ENCODE assay signal across 26 mouse cellular contexts in genomic region chr6:113351653-113352052, GRCm38 (mm10). TPM values are rescaled to one million over a fixed set of nuclear protein-coding genes. Genes with fewer than 3 reads are reported as not detected.
DNase-seq lines count a peak whose midpoint lies in the region; ATAC-seq and TF ChIP-seq lines count a peak whose summit lies in the region.
"Had no signal": no experiment of that assay in that cellular context is flagged by ENCODE, and none has a peak within 500 bp of the region (broad histone marks: within the 10 kb centered on the region; RNA-seq: fewer than 3 reads in every experiment).

No protein-coding gene starts in this region.

- H3K27ac ChIP-seq in intestine, embryonic 15.5 days: no peak overlapping the region
- no peak overlapping the region for H3K27ac ChIP-seq in intestine, postnatal 0 days (ENCODE audit: low read depth, low read length)
- H3K27ac ChIP-seq in bone marrow macrophage, adult 2 months (ENCODE audit: insufficient read depth, low read depth, low read length): peak overlapping the region; percentile 52
- no peak overlapping the region for H3K27ac ChIP-seq in forebrain, embryonic 10.5 days
- H3K27ac ChIP-seq: forebrain, embryonic 12.5 days; heart, embryonic 15.5 days; hindbrain, embryonic 14.5 days; limb, embryonic 12.5 days; liver, embryonic 13.5 days; midbrain, embryonic 12.5 days; neural tube, embryonic 12.5 days had no signal

- H3K27me3 ChIP-seq in intestine, embryonic 15.5 days (replicated peaks): no peaks in the 10 kb centered on the region
- H3K27me3 ChIP-seq in intestine, postnatal 0 days (replicated peaks; ENCODE audit: control insufficient read depth, insufficient read depth, low read length): no peaks in the 10 kb centered on the region
- no peaks in the 10 kb centered on the region for H3K27me3 ChIP-seq in forebrain, embryonic 10.5 days (ENCODE audit: poor library complexity, severe bottlenecking)
- H3K27me3 ChIP-seq: forebrain, embryonic 12.5 days; heart, embryonic 15.5 days; limb, embryonic 12.5 days; liver, embryonic 13.5 days; neural tube, embryonic 12.5 days had no signal

- H3K4me3 ChIP-seq in intestine, embryonic 15.5 days (replicated peaks): no peak overlapping the region
- no peak overlapping the region for H3K4me3 ChIP-seq in intestine, postnatal 0 days (ENCODE audit: low read depth, low read length)
- no peak overlapping the region for H3K4me3 ChIP-seq in bone marrow macrophage, adult 2 months (ENCODE audit: insufficient read depth, low read length)
- H3K4me3 ChIP-seq in forebrain, embryonic 10.5 days: no peak overlapping the region
- H3K4me3 ChIP-seq: forebrain, embryonic 12.5 days; heart, embryonic 15.5 days; limb, embryonic 12.5 days; liver, embryonic 13.5 days; midbrain, embryonic 12.5 days; neural tube, embryonic 12.5 days had no signal

- no peak overlapping the region for H3K9ac ChIP-seq in intestine, embryonic 15.5 days
- H3K9ac ChIP-seq in intestine, postnatal 0 days (ENCODE audit: low read depth, low read length): no peak overlapping the region
- H3K9ac ChIP-seq: forebrain, embryonic 12.5 days; heart, embryonic 15.5 days; hindbrain, embryonic 14.5 days; limb, embryonic 12.5 days; liver, embryonic 13.5 days; midbrain, embryonic 12.5 days; neural tube, embryonic 12.5 days had no signal

- peak; percentile 20; the same call in 1 of the 2 replicates for ATAC-seq in intestine, embryonic 15.5 days
- ATAC-seq in intestine, postnatal 0 days: no peak
- ATAC-seq in megakaryocyte progenitor cell, adult 5-6 weeks (replicated peaks; ENCODE audit: poor library complexity): peak; percentile 83
- ATAC-seq: activated CD4-positive, CD25-positive, alpha-beta regulatory T cell, adult 4 months; CD4-positive, CD25-positive, alpha-beta regulatory T cell, adult 4 months; inflammation-experienced regulatory T-cells, adult 6 months had no signal

- TF ChIP-seq POLR2A in bone marrow macrophage, adult 2 months (IDR thresholded peaks at IDR 0.05; ENCODE audit: borderline replicate concordance, low read depth, low read length): no peak

- no peak overlapping the region for H3K4me2 ChIP-seq in intestine, embryonic 15.5 days (replicated peaks)
- no peak overlapping the region for H3K4me2 ChIP-seq in intestine, postnatal 0 days (replicated peaks; ENCODE audit: low read depth)
- H3K4me2 ChIP-seq: forebrain, embryonic 12.5 days; heart, embryonic 15.5 days; hindbrain, embryonic 14.5 days; limb, embryonic 12.5 days; liver, embryonic 13.5 days; midbrain, embryonic 12.5 days; neural tube, embryonic 12.5 days had no signal

- H3K36me3 ChIP-seq in intestine, embryonic 15.5 days: no peaks in the 10 kb centered on the region
- H3K36me3 ChIP-seq in intestine, postnatal 0 days (ENCODE audit: control insufficient read depth, insufficient read depth): no peaks in the 10 kb centered on the region
- H3K36me3 ChIP-seq in forebrain, embryonic 10.5 days (replicated peaks): no peaks in the 10 kb centered on the region
- H3K36me3 ChIP-seq: forebrain, embryonic 12.5 days; heart, embryonic 15.5 days; limb, embryonic 12.5 days; liver, embryonic 13.5 days; midbrain, embryonic 12.5 days; neural tube, embryonic 12.5 days had no signal

- 44% methylated on average over 10 of the region's 10 CpGs for WGBS in intestine, embryonic 15.5 days
- WGBS in intestine, postnatal 0 days: 38% methylated on average over 10 of the region's 10 CpGs
- 68% methylated on average over 10 of the region's 10 CpGs for WGBS in forebrain, embryonic 10.5 days

- peak; percentile 54 for DNase-seq in 416B (ENCODE audit: low read depth)
- DNase-seq in embryo, embryonic 11 days: no peak
- DNase-seq in forebrain, embryonic 10.5 days (ENCODE audit: extremely low spot score, low spot score): no peak
- no peak for DNase-seq in layer of hippocampus, postnatal 25 days (ENCODE audit: extremely low spot score in 1 of 2, low spot score in 1 of 2)
- DNase-seq: adrenal gland, postnatal 10 days; cerebellum, adult 9-10 months; gastrocnemius, postnatal 25 days; heart, postnatal 36 days; kidney, adult 8-10 months; kidney, postnatal 14 days; layer of hippocampus, postnatal 36 days; liver, embryonic 13.5 days; thymus, postnatal 14 days had no signal

- no peak for TF ChIP-seq CTCF in intestine, postnatal 0 days (IDR thresholded peaks at IDR 0.05; ENCODE audit: low read depth)
- TF ChIP-seq CTCF in bone marrow macrophage, adult 2 months (IDR thresholded peaks at IDR 0.05; ENCODE audit: low read depth, low read length): no peak

- no peaks in the 10 kb centered on the region for H3K9me3 ChIP-seq in intestine, embryonic 15.5 days
- no peaks in the 10 kb centered on the region for H3K9me3 ChIP-seq in intestine, postnatal 0 days (ENCODE audit: control insufficient read depth)
- no peaks in the 10 kb centered on the region for H3K9me3 ChIP-seq in forebrain, embryonic 10.5 days
- H3K9me3 ChIP-seq: forebrain, embryonic 12.5 days; heart, embryonic 15.5 days; limb, embryonic 12.5 days; liver, embryonic 13.5 days; midbrain, embryonic 12.5 days; neural tube, embryonic 12.5 days had no signal

- H3K4me1 ChIP-seq in intestine, embryonic 15.5 days (replicated peaks): no peaks in the 10 kb centered on the region
- H3K4me1 ChIP-seq in intestine, postnatal 0 days (replicated peaks; ENCODE audit: control insufficient read depth, insufficient read depth, low read length): no peaks in the 10 kb centered on the region
- H3K4me1 ChIP-seq in bone marrow macrophage, adult 2 months (ENCODE audit: control insufficient read depth, insufficient read depth, low read length): peaks cover 13% of the 10 kb centered on the region
- no peaks in the 10 kb centered on the region for H3K4me1 ChIP-seq in forebrain, embryonic 10.5 days
- H3K4me1 ChIP-seq: forebrain, embryonic 12.5 days; heart, embryonic 15.5 days; limb, embryonic 12.5 days; liver, embryonic 13.5 days; midbrain, embryonic 12.5 days; neural tube, embryonic 12.5 days had no signal

RNA-seq across cellular contexts. Expression of gene Camk1, which starts 7.9 kb away (rescaled TPM):
- 75.2 and 75.4 TPM in 2 replicates for polyA plus RNA-seq in intestine, embryonic 15.5 days (2015; fragmentation: Nextera tagmentation; extraction: Ambion mirVana)
- polyA plus RNA-seq in intestine, postnatal 0 days (2015; fragmentation: Nextera tagmentation; extraction: Ambion mirVana): 35.9 and 37.0 TPM in 2 replicates
- 216 and 226 TPM in 2 replicates for polyA plus RNA-seq in bone marrow macrophage, adult 2 months (2012; ENCODE audit: insufficient read depth, insufficient read length, missing spikeins)
- total RNA-seq in megakaryocyte progenitor cell, adult 5-6 weeks (2015): 10.2 and 15.2 TPM in 2 replicates
- 16.6 and 24.3 TPM in 2 replicates for total RNA-seq in megakaryocyte progenitor cell, adult 5-6 weeks (2017)
- 33.8 and 37.4 TPM in 2 replicates for polyA plus RNA-seq in forebrain, embryonic 10.5 days (2016; fragmentation: Nextera tagmentation; extraction: Ambion mirVana)
- 10 to 100 TPM; 46.7 to 51.6 TPM for total RNA-seq in layer of hippocampus, postnatal 25 days (2021)

RNA-seq across cellular contexts. Expression of gene Ogg1, which starts 24.9 kb away (rescaled TPM):
- 11.3 and 13.3 TPM in 2 replicates for polyA plus RNA-seq in intestine, embryonic 15.5 days (2015; fragmentation: Nextera tagmentation; extraction: Ambion mirVana)
- polyA plus RNA-seq in intestine, postnatal 0 days (2015; fragmentation: Nextera tagmentation; extraction: Ambion mirVana): 8.0 and 9.7 TPM in 2 replicates
- polyA plus RNA-seq in bone marrow macrophage, adult 2 months (2012; ENCODE audit: insufficient read depth, insufficient read length, missing spikeins): 14.9 and 15.0 TPM in 2 replicates
- total RNA-seq in megakaryocyte progenitor cell, adult 5-6 weeks (2015): 12.7 and 13.4 TPM in 2 replicates
- 4.1 and 9.7 TPM in 2 replicates for total RNA-seq in megakaryocyte progenitor cell, adult 5-6 weeks (2017)
- polyA plus RNA-seq in forebrain, embryonic 10.5 days (2016; fragmentation: Nextera tagmentation; extraction: Ambion mirVana): 18.3 and 18.8 TPM in 2 replicates
- total RNA-seq in layer of hippocampus, postnatal 25 days (2021): 1 to 10 TPM; 7.8 to 8.2 TPM

RNA-seq across cellular contexts. Expression of gene Tada3, which starts 26.0 kb away (rescaled TPM):
- polyA plus RNA-seq in intestine, embryonic 15.5 days (2015; fragmentation: Nextera tagmentation; extraction: Ambion mirVana): 41.3 and 44.0 TPM in 2 replicates
- 19.7 and 23.5 TPM in 2 replicates for polyA plus RNA-seq in intestine, postnatal 0 days (2015; fragmentation: Nextera tagmentation; extraction: Ambion mirVana)
- 28.6 and 30.2 TPM in 2 replicates for polyA plus RNA-seq in bone marrow macrophage, adult 2 months (2012; ENCODE audit: insufficient read depth, insufficient read length, missing spikeins)
- 23.0 and 24.5 TPM in 2 replicates for total RNA-seq in megakaryocyte progenitor cell, adult 5-6 weeks (2015)
- 11.9 and 13.9 TPM in 2 replicates for total RNA-seq in megakaryocyte progenitor cell, adult 5-6 weeks (2017)
- polyA plus RNA-seq in forebrain, embryonic 10.5 days (2016; fragmentation: Nextera tagmentation; extraction: Ambion mirVana): 53.8 and 59.3 TPM in 2 replicates
- 10 to 100 TPM; 50.1 to 53.2 TPM for total RNA-seq in layer of hippocampus, postnatal 25 days (2021)

RNA-seq across cellular contexts. Expression of gene Arpc4, which starts 26.3 kb away (rescaled TPM):
- 414 and 427 TPM in 2 replicates for polyA plus RNA-seq in intestine, embryonic 15.5 days (2015; fragmentation: Nextera tagmentation; extraction: Ambion mirVana)
- 409 and 418 TPM in 2 replicates for polyA plus RNA-seq in intestine, postnatal 0 days (2015; fragmentation: Nextera tagmentation; extraction: Ambion mirVana)
- 503 and 507 TPM in 2 replicates for polyA plus RNA-seq in bone marrow macrophage, adult 2 months (2012; ENCODE audit: insufficient read depth, insufficient read length, missing spikeins)
- total RNA-seq in megakaryocyte progenitor cell, adult 5-6 weeks (2015): 171 and 208 TPM in 2 replicates
- total RNA-seq in megakaryocyte progenitor cell, adult 5-6 weeks (2017): 306 and 331 TPM in 2 replicates
- polyA plus RNA-seq in forebrain, embryonic 10.5 days (2016; fragmentation: Nextera tagmentation; extraction: Ambion mirVana): 366 TPM in 2 replicates
- total RNA-seq in layer of hippocampus, postnatal 25 days (2021): 100 to 1,000 TPM; 320 to 364 TPM

RNA-seq across cellular contexts. Expression of gene Ttll3, which starts 37.4 kb away (rescaled TPM):
- 3.7 and 4.1 TPM in 2 replicates for polyA plus RNA-seq in intestine, embryonic 15.5 days (2015; fragmentation: Nextera tagmentation; extraction: Ambion mirVana)
- 1.4 and 1.6 TPM in 2 replicates for polyA plus RNA-seq in intestine, postnatal 0 days (2015; fragmentation: Nextera tagmentation; extraction: Ambion mirVana)
- 12.2 and 12.5 TPM in 2 replicates for polyA plus RNA-seq in bone marrow macrophage, adult 2 months (2012; ENCODE audit: insufficient read depth, insufficient read length, missing spikeins)
- total RNA-seq in megakaryocyte progenitor cell, adult 5-6 weeks (2015): 2.5 and 4.3 TPM in 2 replicates
- total RNA-seq in megakaryocyte progenitor cell, adult 5-6 weeks (2017): 2.0 and 2.9 TPM in 2 replicates
- polyA plus RNA-seq in forebrain, embryonic 10.5 days (2016; fragmentation: Nextera tagmentation; extraction: Ambion mirVana): 4.0 and 4.2 TPM in 2 replicates
- total RNA-seq in layer of hippocampus, postnatal 25 days (2021): 10 to 100 TPM; 13.1 to 20.7 TPM
